11 mouse cellular contexts compared by ENCODE assay signal in the genomic region with DNA sequence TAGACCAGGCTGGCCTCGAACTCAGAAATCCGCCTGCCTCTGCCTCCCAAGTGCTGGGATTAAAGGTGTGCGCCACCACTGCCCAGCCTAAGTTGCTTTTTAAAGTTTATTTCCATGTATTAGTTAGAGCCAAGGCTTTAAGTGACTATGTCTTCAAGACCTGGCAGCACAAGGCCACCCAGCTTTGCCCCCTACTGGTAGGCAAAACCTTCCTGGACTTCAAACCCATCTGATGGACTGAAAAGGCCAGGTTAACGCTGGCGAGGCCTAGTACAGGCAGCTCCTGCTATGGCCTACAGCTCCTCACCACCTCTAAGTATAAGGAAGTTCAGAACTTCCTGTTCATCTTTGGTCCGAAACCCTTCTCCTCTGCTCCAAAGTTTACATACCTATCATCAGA. TPM values are rescaled to one million over a fixed set of nuclear protein-coding genes. Genes with fewer than 3 reads are reported as not detected.
A peak's percentile ranks its signal among the peaks of the same experiment; 100 is the strongest.
DNase-seq lines count a peak whose midpoint lies in the region; ATAC-seq and TF ChIP-seq lines count a peak whose summit lies in the region.
"Had no signal": no experiment of that assay in that cellular context is flagged by ENCODE, and none has a peak within 500 bp of the region (broad histone marks: within the 10 kb centered on the region; RNA-seq: fewer than 3 reads in every experiment).

No protein-coding gene starts in this region.

- H3K9ac ChIP-seq in ES-Bruce4 (ENCODE audit: low read depth, poor library complexity, severe bottlenecking): no peak overlapping the region
- H3K9ac ChIP-seq: forebrain, embryonic 15.5 days had no signal

- no peak for DNase-seq in layer of hippocampus, adult 2 months (ENCODE audit: low spot score in 2 of 2)
- no peak for DNase-seq in layer of hippocampus, postnatal 25 days (ENCODE audit: extremely low spot score in 1 of 2, low spot score in 1 of 2)
- DNase-seq in B cell, adult 2 months: peak; percentile 53 to 60
- no peak for DNase-seq in urinary bladder, adult 2 months (ENCODE audit: low spot score)
- DNase-seq: lung, postnatal 14 days had no signal

- TF ChIP-seq CTCF in layer of hippocampus, adult 2 months (conservative IDR thresholded peaks at IDR 0.05): peak; percentile 41
- peak; percentile 31 for TF ChIP-seq CTCF in ES-Bruce4 (IDR thresholded peaks at IDR 0.05; ENCODE audit: low read depth, low read length)

- TF ChIP-seq EP300 in ES-Bruce4 (IDR thresholded peaks at IDR 0.05; ENCODE audit: insufficient read depth, low read depth, low read length): no peak

- no peak overlapping the region for H3K4me3 ChIP-seq in layer of hippocampus, adult 2 months
- no peak overlapping the region for H3K4me3 ChIP-seq in ES-Bruce4 (ENCODE audit: low read depth, low read length)
- H3K4me3 ChIP-seq: forebrain, embryonic 15.5 days had no signal

- H3K27ac ChIP-seq in layer of hippocampus, adult 2 months: no peak overlapping the region
- no peak overlapping the region for H3K27ac ChIP-seq in ES-Bruce4 (ENCODE audit: insufficient read depth, low read length)
- H3K27ac ChIP-seq: forebrain, embryonic 15.5 days had no signal

- H3K27me3 ChIP-seq in ES-Bruce4 (ENCODE audit: control insufficient read depth, insufficient read depth, low read length, poor library complexity, severe bottlenecking): no peaks in the 10 kb centered on the region
- H3K27me3 ChIP-seq: forebrain, embryonic 15.5 days had no signal

- peak; percentile 50 for ATAC-seq in megakaryocyte-erythroid progenitor cell, adult 5-6 weeks (replicated peaks; ENCODE audit: low FRiP score, low TSS enrichment, poor library complexity, severe bottlenecking)
- ATAC-seq in activated CD4-positive, CD25-positive, alpha-beta regulatory T cell, adult 4 months: no peak
- ATAC-seq: forebrain, embryonic 15.5 days had no signal

- H3K4me1 ChIP-seq in ES-Bruce4 (ENCODE audit: control insufficient read depth, insufficient read depth, low read length): no peaks in the 10 kb centered on the region

- H3K9me3 ChIP-seq in ES-Bruce4 (replicated peaks; ENCODE audit: control insufficient read depth, insufficient read depth, low read length, poor library complexity, severe bottlenecking): no peaks in the 10 kb centered on the region
- H3K9me3 ChIP-seq: forebrain, embryonic 15.5 days had no signal

- no peak for TF ChIP-seq POLR2A in ES-Bruce4 (IDR thresholded peaks at IDR 0.05; ENCODE audit: insufficient read depth, low read length)

- H3K36me3 ChIP-seq in ES-Bruce4 (ENCODE audit: control insufficient read depth, insufficient read depth, low read length, poor library complexity, severe bottlenecking): no peaks in the 10 kb centered on the region
- H3K36me3 ChIP-seq: forebrain, embryonic 15.5 days had no signal

RNA-seq across cellular contexts. Expression of a gene that starts 6.9 kb away (rescaled TPM):
- total RNA-seq in layer of hippocampus, adult 2 months (2021): not detected
- not detected for total RNA-seq in layer of hippocampus, postnatal 25 days (2021)
- polyA plus RNA-seq in ES-Bruce4 (2011; ENCODE audit: insufficient read depth, insufficient read length, low read depth, missing spikeins): not detected in 2 replicates
- total RNA-seq in megakaryocyte-erythroid progenitor cell, adult 5-6 weeks (2014; fragmentation: Nextera tagmentation): 0.61 TPM in 1 of 2 replicates, not detected in the other
- not detected in 2 replicates for total RNA-seq in megakaryocyte-erythroid progenitor cell, adult 5-6 weeks (2017)
- polyA plus RNA-seq in activated CD4-positive, CD25-positive, alpha-beta regulatory T cell, adult 4 months (2017; shearing (Covaris generic)): 100 to 1,000 TPM; 145 to 163 TPM
- polyA plus RNA-seq in urinary bladder, adult 2 months (2012; rRNA removed): 0.22 and 0.41 TPM in 2 replicates
- total RNA-seq: heart, adult 8-10 months had no signal
- polyA plus RNA-seq: embryonic facial prominence, embryonic 11.5 days; forebrain, embryonic 15.5 days had no signal

RNA-seq across cellular contexts. Expression of a gene that starts 16.1 kb away (rescaled TPM):
- 10 to 100 TPM; 27.6 to 29.0 TPM for total RNA-seq in layer of hippocampus, adult 2 months (2021)
- 10 to 100 TPM; 23.5 to 28.1 TPM for total RNA-seq in layer of hippocampus, postnatal 25 days (2021)
- polyA plus RNA-seq in ES-Bruce4 (2011; ENCODE audit: insufficient read depth, insufficient read length, low read depth, missing spikeins): 16.5 and 17.8 TPM in 2 replicates
- total RNA-seq in megakaryocyte-erythroid progenitor cell, adult 5-6 weeks (2014; fragmentation: Nextera tagmentation): 28.8 and 47.9 TPM in 2 replicates
- total RNA-seq in megakaryocyte-erythroid progenitor cell, adult 5-6 weeks (2017): 44.6 and 46.3 TPM in 2 replicates
- polyA plus RNA-seq in activated CD4-positive, CD25-positive, alpha-beta regulatory T cell, adult 4 months (2017; shearing (Covaris generic)): 10 to 100 TPM; 71.7 to 78.1 TPM
- polyA plus RNA-seq in urinary bladder, adult 2 months (2012; rRNA removed): 272 and 290 TPM in 2 replicates

RNA-seq across cellular contexts. Expression of a gene that starts 22.2 kb away (rescaled TPM):
- total RNA-seq in layer of hippocampus, adult 2 months (2021): not detected
- total RNA-seq in layer of hippocampus, postnatal 25 days (2021): under 1 TPM in 1 of 2 experiments, not detected in 1; 0.22 TPM
- not detected in 2 replicates for polyA plus RNA-seq in ES-Bruce4 (2011; ENCODE audit: insufficient read depth, insufficient read length, low read depth, missing spikeins)
- 1.5 and 9.6 TPM in 2 replicates for total RNA-seq in megakaryocyte-erythroid progenitor cell, adult 5-6 weeks (2014; fragmentation: Nextera tagmentation)
- total RNA-seq in megakaryocyte-erythroid progenitor cell, adult 5-6 weeks (2017): 2.9 and 11.9 TPM in 2 replicates
- polyA plus RNA-seq in activated CD4-positive, CD25-positive, alpha-beta regulatory T cell, adult 4 months (2017; shearing (Covaris generic)): 10 to 100 TPM; 63.4 to 67.4 TPM
- polyA plus RNA-seq in urinary bladder, adult 2 months (2012; rRNA removed): 2.4 and 4.6 TPM in 2 replicates

RNA-seq across cellular contexts. Expression of a gene that starts 22.9 kb away (rescaled TPM):
- 1 to 10 TPM in 1 of 2 experiments, under 1 TPM in 1; 0.64 to 1.0 TPM for total RNA-seq in layer of hippocampus, adult 2 months (2021)
- under 1 TPM; 0.27 to 0.70 TPM for total RNA-seq in layer of hippocampus, postnatal 25 days (2021)
- 33.1 and 40.8 TPM in 2 replicates for polyA plus RNA-seq in ES-Bruce4 (2011; ENCODE audit: insufficient read depth, insufficient read length, low read depth, missing spikeins)
- total RNA-seq in megakaryocyte-erythroid progenitor cell, adult 5-6 weeks (2014; fragmentation: Nextera tagmentation): 44.3 and 50.3 TPM in 2 replicates
- 27.2 and 32.7 TPM in 2 replicates for total RNA-seq in megakaryocyte-erythroid progenitor cell, adult 5-6 weeks (2017)
- 1 to 10 TPM; 5.3 to 7.4 TPM for polyA plus RNA-seq in activated CD4-positive, CD25-positive, alpha-beta regulatory T cell, adult 4 months (2017; shearing (Covaris generic))
- polyA plus RNA-seq in urinary bladder, adult 2 months (2012; rRNA removed): 14.7 and 26.0 TPM in 2 replicates
- total RNA-seq: heart, adult 8-10 months had no signal

RNA-seq across cellular contexts. Expression of a gene that starts 30.2 kb away (rescaled TPM):
- total RNA-seq in layer of hippocampus, adult 2 months (2021): not detected
- total RNA-seq in layer of hippocampus, postnatal 25 days (2021): under 1 TPM; 0.22 to 0.35 TPM
- 0.61 and 0.75 TPM in 2 replicates for polyA plus RNA-seq in ES-Bruce4 (2011; ENCODE audit: insufficient read depth, insufficient read length, low read depth, missing spikeins)
- 3.6 and 11.8 TPM in 2 replicates for total RNA-seq in megakaryocyte-erythroid progenitor cell, adult 5-6 weeks (2014; fragmentation: Nextera tagmentation)
- total RNA-seq in megakaryocyte-erythroid progenitor cell, adult 5-6 weeks (2017): 2.1 and 3.3 TPM in 2 replicates
- polyA plus RNA-seq in activated CD4-positive, CD25-positive, alpha-beta regulatory T cell, adult 4 months (2017; shearing (Covaris generic)): under 1 TPM in 1 of 2 experiments, not detected in 1; 0.73 TPM
- polyA plus RNA-seq in urinary bladder, adult 2 months (2012; rRNA removed): 1.3 and 1.9 TPM in 2 replicates

Comparison
In these comparisons a context has a peak if more than half of its experiments do, and no peak if none do; other contexts are left out.
1. DNase-seq: peak in B cell, adult 2 months (2 of 2); none in layer of hippocampus, adult 2 months (0 of 2), layer of hippocampus, postnatal 25 days (0 of 2) and urinary bladder, adult 2 months (single experiment).